Mouse (Mus musculus) CH12.LX (cell line): ENCODE data around the gene Hebp1. TPM values are rescaled to one million over a fixed set of nuclear protein-coding genes. Genes with fewer than 3 reads are reported as not detected.

Experiments used
- DNase-seq: peaks from one replicate; pipeline ENCODE4 v3.0.0-alpha.2; 2013; ENCODE audit errors: extremely low read depth
- H3K27ac ChIP-seq: 2 replicates; pipeline ENCODE4 v1.5.1; 2012; ENCODE audit warnings: low read depth, mild to moderate bottlenecking, control low read depth, moderate library complexity; ENCODE audit not compliant: insufficient read depth
- H3K27me3 ChIP-seq: replicated peaks from 2 replicates; pipeline ENCODE3; 2012; ENCODE audit warnings: inconsistent platforms
- H3K36me3 ChIP-seq, 2 experiments: replicated peaks in 1 of 2; 2 replicates each; pipeline versions ENCODE3 to v1.6.1; 2012; ENCODE audit warnings: inconsistent platforms in 1 of 2, low read length in 1 of 2, mild to moderate bottlenecking in 1 of 2, mixed read lengths in 1 of 2, moderate library complexity in 1 of 2; ENCODE audit not compliant: control insufficient read depth in 1 of 2, insufficient read depth in 1 of 2
- H3K4me1 ChIP-seq, 2 experiments: 2 replicates each; pipeline ENCODE4 v1.6.1; 2012; ENCODE audit warnings: inconsistent platforms in 1 of 2, moderate library complexity in 1 of 2; ENCODE audit not compliant: insufficient read depth in 2 of 2, control insufficient read depth in 1 of 2
- H3K4me2 ChIP-seq: 2 replicates; pipeline ENCODE4 v1.6.1; 2012; ENCODE audit warnings: low read depth, mild to moderate bottlenecking, control low read depth; ENCODE audit not compliant: poor library complexity, insufficient read depth, severe bottlenecking
- H3K4me3 ChIP-seq, 3 experiments: fragments of 150-350 bp in 1 of 3; sonication (generic) in 1 of 3; replicated peaks in 1 of 3; 2 replicates each; pipeline versions ENCODE3 to v1.5.1; 2011 to 2012; ENCODE audit warnings: low read depth in 2 of 3, low read length in 2 of 3, mild to moderate bottlenecking in 2 of 3, moderate library complexity in 2 of 3, control low read depth in 1 of 3, improper control_type of control experiment in 1 of 3, inconsistent platforms in 1 of 3, mixed read lengths in 1 of 3; ENCODE audit not compliant: poor library complexity in 1 of 3
- H3K79me2 ChIP-seq: replicated peaks from 2 replicates; pipeline ENCODE4 v1.6.1; 2012; ENCODE audit warnings: mild to moderate bottlenecking, moderate library complexity; ENCODE audit not compliant: control insufficient read depth, poor library complexity, insufficient read depth, severe bottlenecking; ENCODE audit errors: extremely low read depth
- H3K9ac ChIP-seq: 2 replicates; pipeline ENCODE4 v1.6.1; 2012; ENCODE audit warnings: low read depth, mild to moderate bottlenecking, control low read depth, moderate library complexity; ENCODE audit not compliant: insufficient read depth
- H3K9me3 ChIP-seq: replicated peaks from 2 replicates; pipeline ENCODE3; 2012; ENCODE audit warnings: low read length, inconsistent platforms, mixed read lengths
- BHLHE40 ChIP-seq: IDR thresholded peaks from 2 replicates; pipeline ENCODE4 v1.6.1; 2011; ENCODE audit warnings: mild to moderate bottlenecking, low read depth, low read length, improper control_type of control experiment
- CHD1 ChIP-seq: IDR thresholded peaks from 2 replicates; pipeline ENCODE4 v1.6.1; 2012; ENCODE audit warnings: low read depth, low read length, improper control_type of control experiment, inconsistent platforms
- CTCF ChIP-seq, 2 experiments: IDR thresholded peaks in 1 of 2; conservative IDR thresholded peaks in 1 of 2; 2 replicates each; pipeline ENCODE4 v1.5.1; 2011 to 2012; ENCODE audit warnings: low read depth in 2 of 2, low read length in 2 of 2, improper control_type of control experiment in 1 of 2, inconsistent platforms in 1 of 2, mild to moderate bottlenecking in 1 of 2, moderate library complexity in 1 of 2
- EP300 ChIP-seq: IDR thresholded peaks from 2 replicates; pipeline ENCODE4 v1.6.1; 2011; ENCODE audit warnings: low read length, improper control_type of control experiment
- GABPA ChIP-seq: IDR thresholded peaks from 2 replicates; pipeline ENCODE4 v1.6.1; 2012; ENCODE audit warnings: low read depth, low read length, improper control_type of control experiment, inconsistent platforms; ENCODE audit not compliant: insufficient replicate concordance
- JUN ChIP-seq: IDR thresholded peaks from 2 replicates; pipeline ENCODE4 v1.6.1; 2011; ENCODE audit warnings: low read depth, mild to moderate bottlenecking, low read length, improper control_type of control experiment, moderate library complexity; ENCODE audit not compliant: insufficient read depth
- MEF2A ChIP-seq: IDR thresholded peaks from 2 replicates; pipeline ENCODE4 v1.6.1; 2014; ENCODE audit warnings: low read depth, mild to moderate bottlenecking, inconsistent platforms, low read length, improper control_type of control experiment, borderline replicate concordance
- NELFE ChIP-seq: IDR thresholded peaks from 2 replicates; pipeline ENCODE4 v1.6.1; 2011; ENCODE audit warnings: low read depth, low read length, improper control_type of control experiment
- NRF1 ChIP-seq: IDR thresholded peaks from 2 replicates; pipeline ENCODE4 v1.6.1; 2014; ENCODE audit warnings: low read depth, mild to moderate bottlenecking, inconsistent platforms, low read length, improper control_type of control experiment, moderate library complexity
- POLR2A ChIP-seq: IDR thresholded peaks from 2 replicates; pipeline ENCODE4 v1.6.1; 2011; ENCODE audit warnings: low read depth, mild to moderate bottlenecking, improper control_type of control experiment, low read length
- POLR2AphosphoS2 ChIP-seq: IDR thresholded peaks from 2 replicates; pipeline ENCODE4 v1.6.1; 2011; ENCODE audit warnings: low read depth, low read length, improper control_type of control experiment
- RAD21 ChIP-seq: IDR thresholded peaks from 2 replicates; pipeline ENCODE4 v1.6.1; 2011; ENCODE audit warnings: low read depth, mild to moderate bottlenecking, low read length, improper control_type of control experiment, moderate library complexity
- SMC3 ChIP-seq: IDR thresholded peaks from 2 replicates; pipeline ENCODE4 v1.6.1; 2011; ENCODE audit warnings: low read depth, low read length, improper control_type of control experiment
- TBP ChIP-seq: conservative IDR thresholded peaks from 2 replicates; pipeline ENCODE4 v1.6.1; 2011; ENCODE audit warnings: low read depth, low read length, improper control_type of control experiment
- TCF12 ChIP-seq: IDR thresholded peaks from 2 replicates; pipeline ENCODE4 v1.6.1; 2014; ENCODE audit warnings: low read depth, mild to moderate bottlenecking, inconsistent platforms, low read length, improper control_type of control experiment
- UBTF ChIP-seq: IDR thresholded peaks from 2 replicates; pipeline ENCODE4 v1.6.1; 2012; ENCODE audit warnings: low read depth, mild to moderate bottlenecking, inconsistent platforms, low read length, improper control_type of control experiment, moderate library complexity
- USF1 ChIP-seq: IDR thresholded peaks from 2 replicates; pipeline ENCODE4 v1.6.1; 2014; ENCODE audit warnings: low read depth, mild to moderate bottlenecking, inconsistent platforms, low read length, improper control_type of control experiment
- USF2 ChIP-seq: conservative IDR thresholded peaks from 2 replicates; pipeline ENCODE4 v1.6.1; 2011; ENCODE audit warnings: low read depth, low read length, improper control_type of control experiment
- ZC3H11A ChIP-seq: IDR thresholded peaks from 2 replicates; pipeline ENCODE4 v1.6.1; 2012; ENCODE audit warnings: low read depth, mild to moderate bottlenecking, inconsistent platforms, low read length, improper control_type of control experiment
- ZMIZ1 ChIP-seq: IDR thresholded peaks from 2 replicates; pipeline ENCODE4 v1.6.1; 2012; ENCODE audit warnings: low read depth, mild to moderate bottlenecking, inconsistent platforms, low read length, improper control_type of control experiment
- dilution Hi-C: fragments of 300-500 bp; cut with MboI; formaldehyde crosslinking; loops from 2 replicates; pipeline ENCODE4 v1.14.3; 2020; ENCODE audit warnings: low sequenced_read_pairs; ENCODE audit not compliant: extremely low pct_unique_long_range_greater_than_20kb, extremely low pct_ligation_motif_present
- in situ Hi-C: fragments of 300-500 bp; cut with MboI; formaldehyde crosslinking; loops from 3 replicates; pipeline ENCODE4 v1.14.3; 2019; ENCODE audit warnings: low sequenced_read_pairs, low pct_ligation_motif_present, low pct_unique_long_range_greater_than_20kb, mixed read lengths
- polyA plus RNA-seq: library from polyadenylated mRNA; unstranded; fragments of >175 nt; gene quantifications from 2 replicates; pipeline ENCODE4 v1.2.1, GENCODE M21; 2012; ENCODE audit warnings: low read depth; ENCODE audit not compliant: insufficient read length
- total RNA-seq, 2 experiments: library from RNA; depleted of rRNA; stranded (reverse); fragments of 300-350 nt in 1 of 2; fragments of >200 nt in 1 of 2; gene quantifications; 2 replicates each; pipeline ENCODE4 v1.2.3; 2012 to 2014

Hebp1 gene
- total and polyA plus RNA-seq, 3 experiments: not detected

DNA sequence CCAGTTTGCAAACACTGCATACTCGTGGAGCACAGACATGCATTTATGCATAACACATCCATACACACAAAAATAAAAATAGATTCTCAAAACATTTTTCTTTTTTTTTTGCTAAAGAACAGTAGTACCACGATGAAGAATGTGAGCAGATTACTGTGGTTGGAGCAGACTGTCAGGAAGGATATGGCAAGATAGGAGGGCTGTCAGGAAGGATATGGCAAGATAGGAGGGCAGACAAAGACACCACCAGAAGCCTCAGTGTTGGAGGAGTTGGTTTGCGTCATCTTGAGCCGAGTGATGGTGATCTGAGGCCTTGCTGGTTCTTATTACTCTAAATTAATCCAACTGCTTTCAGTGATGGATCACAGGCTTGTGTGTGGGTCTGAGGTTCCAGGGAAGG is 35.0 kb downstream of the Hebp1 start:
- Histone ChIP-seq H3K4me3 (no peak overlapping the region), H3K79me2 (no peaks in the 10 kb centered on the region)

DNA sequence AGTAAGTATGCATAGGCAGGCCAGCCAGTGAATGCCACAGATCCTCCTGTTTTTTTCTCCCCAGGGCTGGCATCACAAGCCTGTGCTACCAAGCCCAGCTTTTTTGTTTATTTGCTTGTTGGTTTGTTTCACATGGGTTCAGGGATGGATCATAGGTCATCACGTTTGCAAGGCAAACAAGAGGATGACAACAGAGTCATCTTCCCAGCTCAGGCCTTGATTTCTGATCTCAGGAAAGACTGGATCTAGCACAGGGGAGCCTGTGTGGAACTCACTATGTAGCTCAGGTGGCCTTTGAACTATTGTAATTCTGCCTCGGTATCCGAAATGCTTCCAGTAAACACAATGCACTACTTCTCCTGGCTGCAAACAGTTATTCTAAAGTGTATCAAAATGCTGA is 35.5 kb downstream of the Hebp1 start:
- Histone ChIP-seq H3K4me1 (peaks cover 0 to 4% of the 10 kb centered on the region in 2 experiments; a peak in 1 of 4 replicates), H3K9me3 (no peaks in the 10 kb centered on the region), H3K27ac (no peak overlapping the region), H3K4me2 (no peak overlapping the region), H3K9ac (no peak overlapping the region), H3K4me3 (no peak overlapping the region), H3K36me3 (no peaks in the 10 kb centered on the region), H3K79me2 (no peaks in the 10 kb centered on the region), H3K27me3 (no peaks in the 10 kb centered on the region)
- no peak for DNase-seq
- TF ChIP-seq CTCF (conservative IDR thresholded peaks at IDR 0.05 in 1 of 2, IDR thresholded peaks at IDR 0.05 in 1 of 2; ENCODE audit: low read depth in 2 of 2, low read length in 2 of 2) (no peak), NELFE (no peak), GABPA (no peak), POLR2A (no peak), POLR2AphosphoS2 (no peak), USF2 (no peak), SMC3 (no peak), TCF12 (no peak), ZMIZ1 (no peak), ZC3H11A (no peak), TBP (no peak), CHD1 (no peak)
- in situ Hi-C loops (no loop called here), dilution Hi-C loops (no loop called here)

More for the DNA sequence above, 35.0 kb downstream of the Hebp1 start:
- dilution Hi-C loops (no loop called here), in situ Hi-C loops (no loop called here)
- TF ChIP-seq BHLHE40 (no peak), USF1 (no peak), CTCF (conservative IDR thresholded peaks at IDR 0.05 in 1 of 2, IDR thresholded peaks at IDR 0.05 in 1 of 2; ENCODE audit: low read depth in 2 of 2, low read length in 2 of 2) (no peak), MEF2A (no peak), UBTF (no peak), EP300 (no peak), RAD21 (no peak), NRF1 (no peak), NELFE (no peak), JUN (no peak)
- Histone ChIP-seq H3K4me1 (peaks cover 0 to 4% of the 10 kb centered on the region in 2 experiments; a peak in 1 of 4 replicates), H3K36me3 (no peaks in the 10 kb centered on the region), H3K9ac (no peak overlapping the region), H3K9me3 (no peaks in the 10 kb centered on the region), H3K27me3 (no peaks in the 10 kb centered on the region), H3K27ac (no peak overlapping the region), H3K4me2 (no peak overlapping the region)
- DNase-seq: no peak
